Mouse (Mus musculus): ENCODE results near the gene Palm2.

The Palm2 gene

DNA sequence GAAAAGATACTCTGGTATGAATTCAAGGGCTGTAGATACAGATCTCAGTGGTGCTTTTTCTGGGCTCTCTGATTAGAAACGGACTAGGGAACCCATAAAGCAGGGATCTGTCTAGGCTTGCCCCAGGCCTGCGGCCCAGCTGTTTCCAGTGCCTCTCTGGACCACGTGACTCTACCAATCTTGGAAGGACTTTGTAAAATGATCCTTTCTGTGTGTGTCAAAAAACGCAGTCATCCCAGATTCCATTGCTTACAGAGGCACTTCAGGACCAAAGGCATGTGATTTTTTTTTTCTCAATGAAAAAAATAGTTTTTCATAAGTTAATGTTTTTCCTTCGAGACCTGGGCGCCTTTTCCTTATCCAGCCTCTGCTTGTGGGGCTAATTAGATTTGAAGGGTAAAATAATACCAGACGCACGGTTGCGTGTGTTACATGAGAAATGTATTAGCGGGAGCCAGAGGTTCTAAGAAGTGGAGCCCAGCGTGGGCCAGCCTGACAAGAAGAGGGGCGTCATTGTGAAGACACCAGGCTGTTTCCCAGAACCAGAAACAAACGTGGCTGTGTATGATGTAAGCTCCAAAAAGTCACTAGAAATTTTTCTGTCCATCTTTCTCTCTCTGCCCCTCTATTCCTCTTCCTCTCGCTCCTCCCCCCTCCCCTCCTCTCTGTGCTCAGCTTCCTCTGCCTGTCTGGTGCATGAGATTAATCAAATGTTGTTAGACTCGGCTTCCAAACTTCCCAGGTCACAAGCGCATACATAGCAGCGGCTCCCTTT lies 177.4 kb downstream of the Palm2 start:
- in situ Hi-C loops (cut with MboI; ENCODE audit: low sequenced_read_pairs): no loop called here

DNA sequence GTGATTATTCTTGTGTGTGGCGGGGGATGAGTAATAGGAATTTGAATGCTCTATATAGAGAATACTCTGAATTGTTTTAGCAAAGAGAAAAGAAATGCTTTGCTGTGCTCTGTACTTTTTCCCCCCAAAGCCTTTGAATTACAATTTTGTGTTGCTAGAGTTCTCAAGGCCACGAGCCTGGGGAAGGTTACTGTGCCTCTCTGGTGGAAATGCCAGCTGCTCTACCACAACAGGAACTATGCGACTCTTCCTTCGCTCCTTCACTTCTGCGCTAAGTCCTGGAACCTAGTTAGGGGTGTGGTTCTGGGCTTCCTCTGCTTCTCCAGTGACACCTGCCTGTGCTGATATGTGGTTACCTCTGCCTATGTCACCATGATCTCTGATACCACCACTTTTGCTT lies 178.7 kb downstream of the Palm2 start:
- in situ Hi-C loops (cut with MboI; ENCODE audit: low sequenced_read_pairs): no loop called here

DNA sequence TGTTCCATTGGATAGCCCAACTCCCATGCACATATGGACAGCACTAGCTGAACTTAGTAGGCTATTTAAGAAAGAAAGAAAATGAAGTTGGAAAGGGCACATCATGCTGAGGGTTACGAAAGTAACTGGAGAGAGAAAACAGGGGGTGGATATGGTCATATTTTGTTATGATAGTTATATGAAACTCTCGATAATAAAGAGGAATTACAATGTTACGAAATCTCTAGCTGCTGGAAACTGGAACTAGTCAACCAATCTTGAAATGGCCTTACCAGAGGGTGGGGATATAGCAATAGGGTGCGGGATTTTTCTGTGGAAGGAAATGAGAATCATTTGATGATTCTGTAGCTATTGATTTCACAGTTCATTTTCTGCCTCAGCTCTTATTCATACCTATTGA lies 180.6 kb downstream of the Palm2 start:
- in situ Hi-C loops (cut with MboI; ENCODE audit: low sequenced_read_pairs): no loop called here

DNA sequence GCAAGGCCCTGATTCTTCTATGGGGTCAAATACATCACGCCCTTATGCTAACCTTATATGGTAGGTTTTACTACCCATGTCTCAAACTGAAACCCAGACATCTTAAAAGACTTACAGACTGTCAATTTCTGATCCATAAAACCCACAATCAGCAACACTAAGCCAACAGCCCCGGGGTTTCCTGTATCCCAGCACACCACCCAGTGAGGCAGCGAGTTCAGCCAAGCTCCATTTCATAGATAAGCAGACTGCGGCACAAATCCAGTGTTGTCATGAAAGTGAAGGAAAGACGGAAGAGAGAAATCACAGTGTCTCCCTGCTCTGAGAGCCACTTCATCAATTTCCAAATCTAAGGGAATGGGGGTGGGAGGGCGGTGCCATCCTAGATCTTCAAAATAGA lies 184.7 kb downstream of the Palm2 start:
- in situ Hi-C loops (cut with MboI; ENCODE audit: low sequenced_read_pairs): no loop called here

DNA sequence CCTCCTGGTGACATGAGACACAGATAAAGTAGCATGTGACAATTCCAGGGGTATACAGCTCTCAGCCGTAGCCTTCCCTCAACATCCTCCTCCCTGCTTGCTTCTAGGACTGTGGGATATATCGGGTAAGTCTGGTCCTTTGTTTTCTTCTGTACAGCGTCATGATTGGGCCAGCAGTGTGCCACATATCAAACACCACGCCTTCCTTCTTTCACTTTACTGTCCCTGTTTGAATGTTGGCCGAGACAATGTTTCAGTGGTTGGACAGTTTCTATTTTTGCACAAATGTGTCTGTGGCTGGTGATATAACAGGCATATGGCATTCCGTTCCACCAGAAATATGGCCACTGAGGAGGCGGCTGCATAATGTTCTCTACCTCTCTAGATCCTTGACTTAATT lies 188.8 kb downstream of the Palm2 start:
- in situ Hi-C loops (cut with MboI; ENCODE audit: low sequenced_read_pairs): no loop called here

DNA sequence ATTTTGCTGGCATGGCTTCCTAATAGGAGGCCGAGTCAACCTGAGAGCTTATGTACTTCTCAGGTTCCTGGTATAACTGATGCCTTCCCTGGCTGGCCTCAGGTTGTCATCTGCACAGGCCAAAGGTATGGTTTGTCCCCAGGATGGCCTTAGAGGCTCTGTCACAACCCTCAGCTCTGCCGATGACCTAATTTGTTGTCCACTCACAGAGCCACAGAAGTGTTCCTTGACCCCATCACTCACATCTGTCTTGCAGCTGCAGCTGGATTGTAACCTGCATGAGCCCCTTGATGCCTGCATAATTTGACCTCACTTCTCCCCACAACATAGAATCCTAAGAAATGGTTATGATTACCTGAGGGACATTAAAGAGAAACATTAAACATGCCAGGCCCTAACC lies 190.8 kb downstream of the Palm2 start:
- in situ Hi-C loops (cut with MboI; ENCODE audit: low sequenced_read_pairs): no loop called here

DNA sequence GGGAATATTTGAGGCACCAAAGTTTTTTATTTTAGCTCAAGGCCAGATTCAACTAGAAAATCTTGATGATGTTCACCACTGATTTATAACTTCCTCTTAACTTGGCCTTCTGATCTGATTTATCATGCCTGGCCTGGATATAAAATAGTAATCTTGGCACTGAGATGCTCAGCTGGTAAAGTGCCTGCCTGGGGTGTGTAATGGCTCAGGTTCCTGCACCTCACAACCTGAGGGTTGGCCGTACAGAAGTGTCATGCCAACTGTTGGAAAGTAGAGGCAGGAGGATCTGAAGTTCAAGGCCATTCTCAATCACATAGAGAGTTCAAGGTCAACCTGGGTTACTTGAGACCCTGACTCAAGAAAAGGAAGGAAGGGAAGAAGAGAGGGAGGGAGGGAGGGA lies 191.3 kb downstream of the Palm2 start:
- in situ Hi-C loops (cut with MboI; ENCODE audit: low sequenced_read_pairs): no loop called here

DNA sequence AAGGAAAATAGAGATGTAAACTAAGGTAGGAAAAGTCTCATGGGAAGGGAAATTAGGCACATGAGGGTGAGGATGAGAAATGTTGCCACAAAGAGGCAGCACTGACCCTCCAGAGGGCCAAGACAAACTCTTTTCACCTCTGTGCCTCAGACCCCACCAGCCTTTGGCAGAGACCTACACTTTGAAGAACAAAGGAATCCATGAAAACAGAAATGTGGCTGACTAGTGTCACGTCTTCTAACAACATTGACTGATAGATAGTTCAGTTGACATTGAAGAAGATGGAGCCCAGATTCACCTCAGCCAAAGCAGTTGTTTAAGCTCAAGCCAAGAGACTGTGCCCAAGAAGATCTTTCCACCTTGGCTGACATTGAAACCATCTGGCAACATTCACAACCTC lies 191.7 kb downstream of the Palm2 start:
- in situ Hi-C loops (cut with MboI; ENCODE audit: low sequenced_read_pairs): no loop called here

DNA sequence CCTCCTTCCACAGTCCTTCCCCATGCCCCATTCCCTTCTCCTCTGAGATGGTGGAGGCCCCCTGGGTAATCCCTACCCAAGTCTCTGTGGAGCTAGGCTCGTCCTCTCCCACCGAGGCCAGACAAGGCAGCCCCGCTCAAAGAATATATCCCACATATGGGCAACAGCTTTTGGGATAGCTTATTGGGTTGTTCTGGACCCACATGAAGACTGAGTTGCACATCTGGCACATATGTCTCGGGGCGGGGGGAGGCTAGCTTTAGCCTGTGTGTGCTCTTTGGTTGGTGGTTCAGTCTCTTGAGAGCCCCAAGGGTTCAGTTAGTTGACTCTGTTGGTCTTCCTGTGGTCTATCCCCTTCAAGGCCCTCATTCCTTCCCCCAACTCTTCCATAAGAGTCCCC lies 192.9 kb downstream of the Palm2 start:
- in situ Hi-C loops (cut with MboI; ENCODE audit: low sequenced_read_pairs): no loop called here

DNA sequence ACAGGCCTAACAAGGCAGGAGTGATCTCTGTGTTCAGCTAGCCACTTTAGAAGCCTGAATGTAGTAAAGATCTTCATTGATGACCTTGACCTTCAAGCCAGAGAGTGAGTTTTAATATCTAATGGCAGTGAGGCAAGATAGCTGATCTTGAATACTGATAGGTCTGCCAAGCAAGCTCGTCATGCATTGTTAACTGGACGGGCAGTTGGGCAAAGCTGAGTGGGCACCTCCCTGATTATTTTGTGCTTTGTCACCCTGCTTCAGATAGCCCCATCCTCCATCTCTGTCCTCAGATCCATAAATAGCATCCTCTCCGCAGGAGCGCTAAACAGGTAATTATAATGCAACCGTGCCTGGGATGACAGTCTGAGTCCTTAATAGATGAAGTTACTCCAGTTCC lies 198.3 kb downstream of the Palm2 start:
- in situ Hi-C loops (cut with MboI; ENCODE audit: low sequenced_read_pairs): no loop called here

DNA sequence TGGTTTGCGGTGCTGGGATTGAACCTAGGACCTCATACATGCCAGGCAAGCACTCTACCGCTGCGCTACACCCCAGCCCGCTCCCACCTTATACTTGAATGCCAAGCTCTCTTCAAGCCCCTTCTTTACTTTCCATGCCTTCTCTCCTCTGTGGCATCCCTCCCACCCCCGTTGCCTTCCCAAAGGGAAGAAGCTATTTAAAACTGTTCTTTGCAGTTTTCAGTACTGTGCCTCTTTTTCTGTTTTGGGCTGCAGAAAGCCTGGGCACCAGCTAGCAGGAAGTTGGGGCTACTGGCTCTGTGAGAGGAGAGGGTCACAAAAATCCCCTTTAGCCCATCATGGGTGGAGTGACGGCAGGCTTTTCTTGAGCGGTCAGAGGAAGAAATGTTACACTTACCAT lies 199.0 kb downstream of the Palm2 start:
- in situ Hi-C loops (cut with MboI; ENCODE audit: low sequenced_read_pairs): no loop called here

DNA sequence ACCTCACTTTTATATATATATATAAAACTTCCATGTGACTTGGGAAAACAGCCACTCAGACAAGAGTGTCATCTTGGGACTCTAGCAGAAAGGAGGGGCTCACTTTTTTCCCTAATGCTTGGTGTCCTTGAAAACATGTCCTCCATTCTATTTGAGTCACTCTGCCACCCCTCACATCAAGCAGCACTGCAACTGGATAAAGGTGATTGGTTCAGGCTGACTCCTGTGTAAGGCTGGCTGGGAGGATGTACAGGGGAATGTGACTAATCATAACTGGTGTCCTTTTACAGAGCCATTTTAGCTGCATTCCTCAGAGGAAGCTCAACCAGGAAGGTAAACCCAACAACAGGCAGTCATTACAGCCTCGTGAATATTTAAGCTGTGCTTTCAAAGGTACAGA lies 200.9 kb downstream of the Palm2 start:
- in situ Hi-C loops (cut with MboI; ENCODE audit: low sequenced_read_pairs): no loop called here

DNA sequence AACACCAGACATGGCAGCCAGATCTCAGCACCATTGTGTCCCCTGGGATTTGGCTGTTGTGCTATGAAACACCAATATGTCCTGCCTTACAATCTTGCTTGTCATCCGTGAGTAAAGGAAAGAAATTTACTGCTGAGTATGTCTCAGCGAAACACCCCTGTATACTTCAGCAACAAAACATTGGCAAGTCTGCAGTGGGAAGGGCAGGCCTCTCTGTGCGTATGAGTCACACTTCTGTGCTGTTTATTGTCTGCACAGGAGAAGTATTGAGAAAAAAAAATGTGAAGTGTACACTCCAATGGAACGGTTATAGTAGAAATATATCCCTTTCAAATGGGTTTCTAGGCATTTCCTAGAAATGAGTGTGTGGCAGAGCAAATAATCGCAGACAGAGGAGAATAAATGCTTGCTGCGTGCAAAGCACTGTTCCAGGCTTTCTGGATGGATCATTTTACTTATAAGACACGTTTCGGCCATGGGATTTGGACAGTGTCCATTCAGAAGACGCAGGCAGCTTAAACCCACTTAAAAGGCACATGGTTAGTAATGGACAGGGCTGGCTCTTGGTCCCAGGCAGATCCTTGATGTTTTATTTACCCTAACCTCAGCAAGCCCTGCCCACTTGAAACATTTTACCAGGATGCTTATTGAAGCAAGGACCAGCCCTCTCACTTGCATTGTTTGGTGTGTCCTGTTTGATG lies 202.9 kb downstream of the Palm2 start:
- in situ Hi-C loops (cut with MboI; ENCODE audit: low sequenced_read_pairs): no loop called here

DNA sequence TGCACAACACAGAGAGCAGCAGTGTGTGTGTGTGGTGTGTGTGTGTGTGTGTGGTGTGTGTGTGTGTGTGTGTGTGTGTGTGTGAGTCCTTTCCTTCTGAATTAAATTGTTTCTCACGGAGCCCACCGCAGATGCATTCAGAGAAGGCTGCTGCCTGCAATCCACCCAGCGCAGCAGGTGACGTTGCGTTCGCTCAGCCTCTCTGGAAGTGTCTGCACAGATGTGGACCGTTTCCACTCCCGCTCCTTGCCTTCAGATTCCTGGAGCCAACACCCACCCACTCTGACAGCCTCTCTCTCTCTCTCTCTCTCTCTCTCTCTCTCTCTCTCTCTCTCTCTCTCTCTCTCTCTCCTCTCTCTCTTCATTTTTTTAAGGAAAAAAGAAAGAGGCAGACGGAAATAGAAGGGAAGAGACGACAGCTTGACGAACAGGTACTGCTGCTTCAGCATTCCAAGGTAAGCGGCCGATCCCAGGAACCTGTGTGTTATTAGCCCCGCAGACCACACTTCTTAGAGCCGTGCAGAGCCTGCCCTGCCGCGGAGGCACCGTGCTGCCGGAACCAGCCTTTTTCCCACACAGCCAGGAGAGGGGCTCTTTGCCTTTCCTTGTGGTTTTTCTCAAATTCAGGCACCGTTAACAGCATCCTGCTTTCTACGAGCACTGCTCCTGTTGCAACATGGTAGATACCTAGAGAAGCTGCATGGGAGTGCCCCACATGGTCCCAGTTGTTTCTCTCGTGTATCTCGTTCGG lies 203.8 kb downstream of the Palm2 start:
- in situ Hi-C loops (cut with MboI; ENCODE audit: low sequenced_read_pairs): no loop called here

DNA sequence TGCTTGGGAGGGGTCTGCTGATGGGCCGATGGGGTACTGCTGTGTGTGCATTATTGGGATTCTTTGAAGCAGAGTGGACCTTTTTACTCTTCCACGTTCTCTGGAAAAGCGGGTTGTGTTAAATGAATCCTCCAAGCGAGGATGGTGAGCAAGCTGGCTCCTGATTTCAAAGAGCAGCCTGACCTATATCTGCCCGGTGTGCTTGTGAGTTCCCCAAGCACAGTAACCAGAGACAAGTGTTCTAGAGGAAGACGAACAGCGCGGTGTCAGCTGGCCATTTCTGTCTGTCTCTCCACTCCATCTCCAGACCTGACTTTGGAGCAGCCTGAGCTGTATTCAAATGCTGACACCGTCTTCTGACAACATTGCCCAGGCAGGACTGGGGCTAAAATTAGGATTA lies 204.9 kb downstream of the Palm2 start:
- in situ Hi-C loops (cut with MboI; ENCODE audit: low sequenced_read_pairs): no loop called here

DNA sequence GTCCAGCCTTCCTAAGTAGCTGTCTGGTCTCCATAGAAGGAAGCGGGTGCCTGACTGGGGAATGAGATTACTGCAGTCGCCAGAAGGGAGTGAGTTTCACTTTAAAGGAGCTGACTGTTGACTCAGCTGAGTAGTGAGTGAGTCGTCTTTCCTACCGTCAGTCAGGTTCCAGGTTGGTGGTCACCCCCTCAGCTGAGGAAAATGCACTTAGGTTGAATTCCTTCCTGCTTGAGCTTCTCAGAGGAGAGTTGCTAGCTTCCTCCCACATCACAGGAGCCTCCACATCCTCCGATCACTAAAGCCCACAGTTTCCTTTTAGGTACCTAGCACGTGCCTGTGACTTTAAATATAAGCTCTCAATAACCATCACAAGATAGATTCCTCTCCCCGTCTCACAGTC lies 206.2 kb downstream of the Palm2 start:
- in situ Hi-C loops (cut with MboI; ENCODE audit: low sequenced_read_pairs): no loop called here

DNA sequence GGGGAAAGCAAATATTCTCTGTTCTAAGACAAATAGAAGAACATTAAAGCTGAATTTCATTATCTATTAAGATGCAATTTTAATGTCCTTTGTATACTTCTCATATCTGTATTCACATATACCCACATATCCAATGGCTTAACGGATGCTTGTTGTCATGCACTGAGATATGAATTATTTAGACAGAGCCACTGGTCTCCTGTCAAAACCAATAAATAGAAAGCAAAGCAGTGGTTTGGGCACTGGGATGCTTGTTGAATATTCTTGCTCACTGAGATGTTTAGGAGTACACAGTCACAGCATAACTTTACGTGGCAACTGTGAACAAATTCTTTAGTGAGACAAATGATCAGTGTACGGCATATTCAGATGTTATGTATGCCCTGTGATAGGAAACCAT lies 206.9 kb downstream of the Palm2 start:
- in situ Hi-C loops (cut with MboI; ENCODE audit: low sequenced_read_pairs): no loop called here

DNA sequence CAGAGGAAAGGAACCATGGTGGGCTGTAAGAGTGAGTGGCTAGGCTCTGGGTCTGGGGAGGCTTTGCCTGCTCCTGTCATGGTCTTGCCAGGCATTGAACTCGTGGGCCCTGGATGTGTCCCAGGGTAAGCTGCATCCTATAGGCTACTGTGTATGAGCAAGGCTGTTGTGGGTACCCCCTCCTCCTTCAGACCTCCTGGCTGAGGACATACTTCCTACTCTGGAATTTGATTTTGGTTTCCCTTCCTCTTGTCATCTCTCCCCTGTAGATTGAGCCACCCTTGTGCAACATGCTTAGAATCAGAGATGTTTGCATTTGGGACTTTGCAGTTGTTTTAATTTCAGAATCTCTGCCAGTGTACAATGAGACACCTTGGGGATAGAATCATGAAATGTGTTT lies 216.9 kb downstream of the Palm2 start:
- in situ Hi-C loops (cut with MboI; ENCODE audit: low sequenced_read_pairs): no loop called here

DNA sequence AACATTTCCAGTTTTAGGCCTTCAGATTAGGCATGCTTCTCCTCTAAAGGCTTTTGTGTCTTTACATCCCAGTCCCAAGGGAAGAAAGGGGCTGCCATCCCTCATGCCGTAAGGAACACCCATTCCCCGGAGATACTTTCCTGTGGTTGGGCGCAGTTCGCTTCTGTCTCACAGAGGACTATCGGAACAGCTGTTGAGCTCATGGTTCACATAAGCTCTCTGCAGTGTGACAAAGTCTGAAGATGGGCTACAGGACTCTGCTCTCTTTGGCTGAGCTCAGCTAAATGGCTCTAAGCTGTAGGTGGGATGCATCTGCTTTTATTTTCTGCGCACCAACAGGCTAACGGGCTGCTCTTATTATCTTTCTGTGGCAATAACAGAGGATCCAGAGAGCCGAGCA lies 217.5 kb downstream of the Palm2 start:
- in situ Hi-C loops (cut with MboI; ENCODE audit: low sequenced_read_pairs): no loop called here

DNA sequence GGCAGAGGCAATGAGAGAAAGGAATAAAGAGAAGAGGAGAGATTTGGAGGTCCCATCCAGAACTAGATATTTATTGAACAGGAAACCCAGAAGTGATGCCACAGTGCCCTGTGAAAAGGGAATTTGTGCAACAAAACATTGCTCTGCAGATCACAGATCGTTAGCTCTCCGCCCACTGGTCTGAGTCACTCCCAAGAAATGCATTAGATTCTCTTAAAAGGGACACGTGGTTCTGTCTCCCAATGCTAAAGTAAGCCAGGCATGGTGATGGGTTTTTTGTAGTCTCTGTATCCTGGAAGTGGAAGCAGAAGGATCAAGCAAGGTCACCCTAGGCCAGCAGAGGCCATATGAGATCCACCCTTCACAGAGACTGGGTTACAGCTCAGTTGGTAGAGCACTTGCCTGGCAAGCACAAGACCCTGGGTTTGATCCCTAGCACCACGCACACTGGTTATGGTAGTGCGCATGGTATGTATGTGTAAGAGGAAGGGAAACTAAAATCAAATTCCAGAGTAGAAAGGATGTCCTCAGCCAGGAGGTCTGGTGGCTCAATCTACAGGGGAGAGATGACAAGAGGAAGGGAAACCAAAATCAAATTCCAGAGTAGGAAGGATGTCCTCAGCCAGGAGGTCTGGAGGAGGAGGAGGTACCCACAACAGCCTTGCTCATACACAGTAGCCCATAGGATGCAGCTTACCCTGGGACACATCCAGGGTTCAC lies 218.3 kb downstream of the Palm2 start:
- in situ Hi-C loops (cut with MboI; ENCODE audit: low sequenced_read_pairs): no loop called here

DNA sequence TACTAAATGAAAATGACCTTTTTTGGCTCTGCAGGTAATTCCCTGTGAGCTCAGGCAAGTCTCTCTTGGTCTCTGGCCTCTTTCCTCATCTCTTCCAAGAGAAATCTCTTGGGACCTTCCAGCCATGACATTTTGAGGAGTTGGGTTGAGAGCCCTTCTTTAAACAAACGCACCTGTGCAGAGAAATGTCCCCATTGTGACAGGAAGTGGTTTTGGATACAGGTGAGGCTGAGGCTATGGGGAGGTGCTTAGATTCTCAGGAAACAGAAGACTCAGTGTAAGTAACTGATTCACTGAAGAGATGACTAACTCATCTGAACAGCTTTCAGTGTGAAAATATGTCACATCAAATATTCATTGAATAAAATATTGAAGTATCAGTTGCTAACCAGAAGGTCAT lies 221.9 kb downstream of the Palm2 start:
- in situ Hi-C loops (cut with MboI; ENCODE audit: low sequenced_read_pairs): no loop called here

Data from CH12F3 (cell line).